Mouse (Mus musculus): ENCODE measurements around the gene Asic2. TPM values are rescaled to one million over a fixed set of nuclear protein-coding genes. Genes with fewer than 3 reads are reported as not detected.
A peak's percentile ranks its signal among the peaks of the same experiment; 100 is the strongest.

Gene Asic2
- polyA plus RNA-seq, 1 experiment from 2014 or later: 0.65 TPM

- DNase-seq (ENCODE audit: low spot score) (no peak), ATAC-seq (ENCODE audit: low read depth) (no peak)
- no peaks in the 10 kb centered on the region for H3K9me3 ChIP-seq (ENCODE audit: control insufficient read depth, low read length)
- H3K27me3 ChIP-seq (replicated peaks; ENCODE audit: control insufficient read depth, insufficient read depth, low read length): no peaks in the 10 kb centered on the region
- no peak overlapping the region for H3K4me2 ChIP-seq (ENCODE audit: low read depth, low read length)
- H3K4me3 ChIP-seq (ENCODE audit: low read depth, low read length): no peak overlapping the region
- H3K4me1 ChIP-seq (ENCODE audit: control insufficient read depth, insufficient read depth, low read length): no peaks in the 10 kb centered on the region
- WGBS: 74% methylated on average over 6 of the region's 6 CpGs
- H3K36me3 ChIP-seq (ENCODE audit: control insufficient read depth, insufficient read depth, low read length): no peaks in the 10 kb centered on the region
- H3K27ac ChIP-seq (replicated peaks; ENCODE audit: low read depth, low read length): no peak overlapping the region
- no peak overlapping the region for H3K9ac ChIP-seq (ENCODE audit: low read depth, low read length)
Measured at GRCm38 (mm10) chr11:81543189-81543588, 425.1 kb downstream of the Asic2 start.

- no peak for ATAC-seq (ENCODE audit: low read depth)
Measured at GRCm38 (mm10) chr11:81535121-81535717, 433.0 kb downstream of the Asic2 start.

GRCm38 (mm10) chr11:81534686-81535085 is 433.6 kb downstream of the Asic2 start:
- Histone ChIP-seq H3K9me3 (ENCODE audit: control insufficient read depth, low read length) (peaks cover 3% of the 10 kb centered on the region), H3K27ac (replicated peaks; ENCODE audit: low read depth, low read length) (no peak overlapping the region), H3K27me3 (replicated peaks; ENCODE audit: control insufficient read depth, insufficient read depth, low read length) (no peaks in the 10 kb centered on the region), H3K36me3 (ENCODE audit: control insufficient read depth, insufficient read depth, low read length) (no peaks in the 10 kb centered on the region), H3K4me2 (ENCODE audit: low read depth, low read length) (no peak overlapping the region), H3K4me1 (ENCODE audit: control insufficient read depth, insufficient read depth, low read length) (peaks cover 4% of the 10 kb centered on the region), H3K9ac (ENCODE audit: low read depth, low read length) (no peak overlapping the region), H3K4me3 (ENCODE audit: low read depth, low read length) (no peak overlapping the region)
- 17% methylated on average over 5 of the region's 5 CpGs for WGBS
- DNase-seq (ENCODE audit: low spot score) (peak; percentile 29), ATAC-seq (ENCODE audit: low read depth) (no peak)

More at GRCm38 (mm10) chr11:81535121-81535717, 433.0 kb downstream of the Asic2 start:
- no peak overlapping the region for H3K4me2 ChIP-seq (ENCODE audit: low read depth, low read length)
- no peak for DNase-seq (ENCODE audit: low spot score)
- no peaks in the 10 kb centered on the region for H3K27me3 ChIP-seq (replicated peaks; ENCODE audit: control insufficient read depth, insufficient read depth, low read length)
- H3K4me1 ChIP-seq (ENCODE audit: control insufficient read depth, insufficient read depth, low read length): peaks cover 4% of the 10 kb centered on the region
- no peaks in the 10 kb centered on the region for H3K36me3 ChIP-seq (ENCODE audit: control insufficient read depth, insufficient read depth, low read length)
- 68% methylated on average over 4 of the region's 4 CpGs for WGBS
- no peak overlapping the region for H3K4me3 ChIP-seq (ENCODE audit: low read depth, low read length)
- H3K9me3 ChIP-seq (ENCODE audit: control insufficient read depth, low read length): no peaks in the 10 kb centered on the region
- no peak overlapping the region for H3K27ac ChIP-seq (replicated peaks; ENCODE audit: low read depth, low read length)
- no peak overlapping the region for H3K9ac ChIP-seq (ENCODE audit: low read depth, low read length)

GRCm38 (mm10) chr11:81531906-81532305 is 436.4 kb downstream of the Asic2 start:
- 5% methylated on average over 6 of the region's 6 CpGs for WGBS
- Histone ChIP-seq H3K27ac (replicated peaks; ENCODE audit: low read depth, low read length) (no peak overlapping the region), H3K36me3 (ENCODE audit: control insufficient read depth, insufficient read depth, low read length) (no peaks in the 10 kb centered on the region), H3K9me3 (ENCODE audit: control insufficient read depth, low read length) (peaks cover 4% of the 10 kb centered on the region), H3K4me3 (ENCODE audit: low read depth, low read length) (no peak overlapping the region), H3K4me2 (ENCODE audit: low read depth, low read length) (peak overlapping the region; percentile 14; the same call in 1 of the 2 replicates), H3K9ac (ENCODE audit: low read depth, low read length) (no peak overlapping the region), H3K4me1 (ENCODE audit: control insufficient read depth, insufficient read depth, low read length) (peaks cover 7% of the 10 kb centered on the region), H3K27me3 (replicated peaks; ENCODE audit: control insufficient read depth, insufficient read depth, low read length) (no peaks in the 10 kb centered on the region)
- ATAC-seq (ENCODE audit: low read depth) (peak; percentile 79; the same call in 1 of the 2 replicates), DNase-seq (ENCODE audit: low spot score) (peak; percentile 90)

- 83% methylated on average over 1 of the region's 1 CpGs for WGBS
- Histone ChIP-seq H3K9me3 (ENCODE audit: control insufficient read depth, low read length) (no peaks in the 10 kb centered on the region), H3K27me3 (replicated peaks; ENCODE audit: control insufficient read depth, insufficient read depth, low read length) (no peaks in the 10 kb centered on the region), H3K4me2 (ENCODE audit: low read depth, low read length) (no peak overlapping the region), H3K27ac (replicated peaks; ENCODE audit: low read depth, low read length) (no peak overlapping the region), H3K4me1 (ENCODE audit: control insufficient read depth, insufficient read depth, low read length) (no peaks in the 10 kb centered on the region), H3K36me3 (ENCODE audit: control insufficient read depth, insufficient read depth, low read length) (no peaks in the 10 kb centered on the region), H3K4me3 (ENCODE audit: low read depth, low read length) (no peak overlapping the region), H3K9ac (ENCODE audit: low read depth, low read length) (no peak overlapping the region)
- ATAC-seq (ENCODE audit: low read depth): no peak
- no peak for DNase-seq (ENCODE audit: low spot score)
Measured at GRCm38 (mm10) chr11:81522927-81523326, 445.3 kb downstream of the Asic2 start.

GRCm38 (mm10) chr11:81521881-81522280 is 446.4 kb downstream of the Asic2 start:
- H3K27ac ChIP-seq (replicated peaks; ENCODE audit: low read depth, low read length): no peak overlapping the region
- no peaks in the 10 kb centered on the region for H3K27me3 ChIP-seq (replicated peaks; ENCODE audit: control insufficient read depth, insufficient read depth, low read length)
- no peak overlapping the region for H3K4me3 ChIP-seq (ENCODE audit: low read depth, low read length)
- no peak overlapping the region for H3K4me2 ChIP-seq (ENCODE audit: low read depth, low read length)
- H3K4me1 ChIP-seq (ENCODE audit: control insufficient read depth, insufficient read depth, low read length): no peaks in the 10 kb centered on the region
- DNase-seq (ENCODE audit: low spot score) (no peak), ATAC-seq (ENCODE audit: low read depth) (no peak)
- 82% methylated on average over 4 of the region's 4 CpGs for WGBS
- no peak overlapping the region for H3K9ac ChIP-seq (ENCODE audit: low read depth, low read length)
- H3K9me3 ChIP-seq (ENCODE audit: control insufficient read depth, low read length): no peaks in the 10 kb centered on the region
- H3K36me3 ChIP-seq (ENCODE audit: control insufficient read depth, insufficient read depth, low read length): no peaks in the 10 kb centered on the region

- DNase-seq (ENCODE audit: low spot score) (peak; percentile 50), ATAC-seq (ENCODE audit: low read depth) (peak; percentile 82; the same call in 1 of the 2 replicates)
- Histone ChIP-seq H3K9ac (ENCODE audit: low read depth, low read length) (no peak overlapping the region), H3K4me2 (ENCODE audit: low read depth, low read length) (no peak overlapping the region), H3K36me3 (ENCODE audit: control insufficient read depth, insufficient read depth, low read length) (no peaks in the 10 kb centered on the region), H3K9me3 (ENCODE audit: control insufficient read depth, low read length) (no peaks in the 10 kb centered on the region), H3K4me3 (ENCODE audit: low read depth, low read length) (no peak overlapping the region), H3K27me3 (replicated peaks; ENCODE audit: control insufficient read depth, insufficient read depth, low read length) (no peaks in the 10 kb centered on the region), H3K27ac (replicated peaks; ENCODE audit: low read depth, low read length) (no peak overlapping the region), H3K4me1 (ENCODE audit: control insufficient read depth, insufficient read depth, low read length) (no peaks in the 10 kb centered on the region)
- WGBS: 41% methylated on average over 14 of the region's 14 CpGs
Measured at GRCm38 (mm10) chr11:81518001-81518955, 450.0 kb downstream of the Asic2 start.

GRCm38 (mm10) chr11:81515754-81516153 is 452.5 kb downstream of the Asic2 start:
- Histone ChIP-seq H3K27ac (replicated peaks; ENCODE audit: low read depth, low read length) (no peak overlapping the region), H3K27me3 (replicated peaks; ENCODE audit: control insufficient read depth, insufficient read depth, low read length) (no peaks in the 10 kb centered on the region), H3K4me2 (ENCODE audit: low read depth, low read length) (no peak overlapping the region), H3K9ac (ENCODE audit: low read depth, low read length) (no peak overlapping the region), H3K4me1 (ENCODE audit: control insufficient read depth, insufficient read depth, low read length) (no peaks in the 10 kb centered on the region), H3K4me3 (ENCODE audit: low read depth, low read length) (no peak overlapping the region), H3K36me3 (ENCODE audit: control insufficient read depth, insufficient read depth, low read length) (no peaks in the 10 kb centered on the region), H3K9me3 (ENCODE audit: control insufficient read depth, low read length) (no peaks in the 10 kb centered on the region)
- ATAC-seq (ENCODE audit: low read depth) (no peak), DNase-seq (ENCODE audit: low spot score) (no peak)
- 69% methylated on average over 3 of the region's 3 CpGs for WGBS

Data from embryonic facial prominence, embryonic 14.5 days (tissue).